Mouse (Mus musculus) limb, embryonic 14.5 days (tissue): ENCODE results near the gene Fam76b. TPM values are rescaled to one million over a fixed set of nuclear protein-coding genes. Genes with fewer than 3 reads are reported as not detected.
"Not testable (repeated sequence)": the region's sequence is repeated elsewhere in the genome, so short reads cannot be mapped to it uniquely, and the experiment has no call there.

Source experiments
- ATAC-seq: fragments of 200-750 bp; cut with Nextera tagmentation; 2 replicates; pipeline ENCODE4 v1.8.0; 2017; ENCODE audit warnings: low read depth, moderate number of reproducible peaks, moderate TSS enrichment; ENCODE audit not compliant: low FRiP score
- DNase-seq: peaks from one replicate; pipeline ENCODE4 v3.0.0-alpha.2; 2015; ENCODE audit warnings: low spot score
- H3K27ac ChIP-seq: fragments of 300-500 bp; sonication (generic); replicated peaks from 2 replicates; pipeline ENCODE4 v1.5.1; 2014; ENCODE audit warnings: low read depth, mild to moderate bottlenecking, low read length, moderate library complexity, mixed read lengths
- H3K27me3 ChIP-seq: fragments of 300-500 bp; sonication (generic); 2 replicates; pipeline ENCODE4 v1.6.1; 2014; ENCODE audit warnings: low read length, mixed read lengths; ENCODE audit not compliant: control insufficient read depth, insufficient read depth
- H3K36me3 ChIP-seq: fragments of 300-500 bp; sonication (generic); 2 replicates; pipeline ENCODE4 v1.6.1; 2014; ENCODE audit warnings: mild to moderate bottlenecking, low read length, moderate library complexity, mixed read lengths; ENCODE audit not compliant: control insufficient read depth, insufficient read depth
- H3K4me1 ChIP-seq: fragments of 300-500 bp; sonication (generic); 2 replicates; pipeline ENCODE4 v1.6.1; 2014; ENCODE audit warnings: antibody characterized with exemption, low read length, mixed read lengths; ENCODE audit not compliant: control insufficient read depth, insufficient read depth
- H3K4me2 ChIP-seq: fragments of 300-500 bp; sonication (generic); replicated peaks from 2 replicates; pipeline ENCODE4 v1.6.1; 2014; ENCODE audit warnings: low read depth, mild to moderate bottlenecking, low read length, moderate library complexity; ENCODE audit not compliant: severe bottlenecking
- H3K4me3 ChIP-seq: fragments of 300-500 bp; sonication (generic); replicated peaks from 2 replicates; pipeline ENCODE4 v1.5.1; 2014; ENCODE audit warnings: low read length
- H3K9ac ChIP-seq: fragments of 300-500 bp; sonication (generic); 2 replicates; pipeline ENCODE4 v1.6.1; 2014; ENCODE audit warnings: mild to moderate bottlenecking, low read depth, low read length, moderate library complexity; ENCODE audit not compliant: severe bottlenecking
- H3K9me3 ChIP-seq: fragments of 300-500 bp; sonication (generic); 2 replicates; pipeline ENCODE4 v1.6.1; 2016; ENCODE audit warnings: low read length; ENCODE audit not compliant: control insufficient read depth
- POLR2A ChIP-seq: fragments of 200-500 bp; IDR thresholded peaks from 2 replicates; pipeline ENCODE4 v1.8.0; 2012; ENCODE audit warnings: inconsistent platforms, mild to moderate bottlenecking, moderate library complexity, borderline replicate concordance; ENCODE audit not compliant: insufficient read depth, insufficient read length; ENCODE audit errors: extremely low read depth
- WGBS: fragments of 180-500 bp; shearing (Covaris S2); extraction: QIAGEN DNeasy Blood & Tissue Kit; methylation state at CpG from one replicate; pipeline ENCODE4 v1.1.7; 2014; 5-methylcytosine and 5-hydroxymethylcytosine counted together
- polyA plus RNA-seq, 2 experiments: library from polyadenylated mRNA; depleted of rRNA in 1 of 2; stranded (reverse) in 1 of 2; unstranded in 1 of 2; fragments of >200 nt; fragmentation: Nextera tagmentation in 1 of 2; extraction: Ambion mirVana in 1 of 2; gene quantifications; 2 replicates each; pipeline versions ENCODE4 v1.2.1 to v1.2.3; 2012 to 2014

Gene Fam76b
- polyA plus RNA-seq (2012; rRNA removed) (34.1 and 34.6 TPM in 2 replicates), polyA plus RNA-seq (2014; fragmentation: Nextera tagmentation; extraction: Ambion mirVana) (24.2 and 24.6 TPM in 2 replicates)

DNA sequence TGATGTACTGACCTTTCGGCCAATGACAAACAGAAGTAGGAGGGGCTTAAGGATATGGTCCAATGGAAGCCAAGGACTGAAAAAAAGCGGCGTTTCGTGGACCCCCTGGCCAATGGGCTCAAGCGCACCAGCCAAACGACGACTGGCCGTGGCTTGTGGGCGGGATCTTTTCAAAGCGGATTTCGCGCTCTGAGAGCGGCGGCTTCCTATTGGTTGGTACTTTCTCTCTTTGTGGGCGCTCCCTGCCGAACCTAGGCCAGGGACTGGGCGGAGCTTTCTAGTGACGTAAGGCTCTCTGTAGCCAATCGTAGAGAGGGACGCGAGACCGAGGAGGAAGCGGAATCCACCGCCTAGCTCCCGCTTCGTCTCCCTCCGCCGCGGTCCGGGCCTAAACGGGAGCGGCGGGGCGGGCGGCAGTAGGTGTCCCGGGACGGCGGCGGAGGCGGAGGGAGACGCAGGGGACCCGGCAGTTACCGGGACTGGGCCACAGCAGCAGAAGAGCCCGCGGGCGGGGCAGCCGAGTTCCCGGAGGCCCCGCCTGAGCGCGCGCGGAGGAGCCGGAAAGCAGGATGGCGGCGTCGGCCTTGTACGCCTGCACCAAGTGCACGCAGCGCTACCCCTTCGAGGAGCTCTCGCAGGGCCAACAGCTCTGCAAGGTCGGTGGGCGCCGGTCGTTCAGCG, at the start of gene Fam76b:
Gene Fam76b, plus strand, starts transcription at position 311 of the 681 bp plus-strand sequence.
- H3K9ac ChIP-seq = peak within 1 kb of the TSS; percentile 92
- H3K27me3 ChIP-seq = no peaks in the 10 kb centered on the region
- peak; percentile 29; the same call in 1 of the 2 replicates for TF ChIP-seq POLR2A
- H3K9me3 ChIP-seq = no peaks in the 10 kb centered on the region
- H3K4me3 ChIP-seq = peak within 1 kb of the TSS; percentile 82
- ATAC-seq = peak; percentile 92
- H3K4me2 ChIP-seq = peak within 1 kb of the TSS; percentile 79
- WGBS = under 1% methylated on average over 60 of the region's 67 CpGs
- H3K4me1 ChIP-seq = peaks cover 18% of the 10 kb centered on the region
- H3K36me3 ChIP-seq = peaks cover 22% of the 10 kb centered on the region
- DNase-seq = peak; percentile 100
- H3K27ac ChIP-seq = peak within 1 kb of the TSS; percentile 99

GRCm38 (mm10) chr9:13781985-13782384, 45.5 kb upstream of the Fam76b start:
- 98% methylated on average over 1 of the region's 1 CpGs for WGBS
- H3K4me3 ChIP-seq = no peak overlapping the region

GRCm38 (mm10) chr9:13790864-13791263, 36.7 kb upstream of the Fam76b start:
- H3K36me3 ChIP-seq = peaks cover 63% of the 10 kb centered on the region
- not testable (repeated sequence) for H3K27me3 ChIP-seq, H3K9ac ChIP-seq, H3K4me2 ChIP-seq, H3K27ac ChIP-seq, ATAC-seq, H3K9me3 ChIP-seq, H3K4me3 ChIP-seq, DNase-seq, H3K4me1 ChIP-seq
- WGBS = 96% methylated on average over 7 of the region's 8 CpGs

More at GRCm38 (mm10) chr9:13781985-13782384, 45.5 kb upstream of the Fam76b start:
- Histone ChIP-seq H3K27me3 (no peaks in the 10 kb centered on the region), H3K4me1 (no peaks in the 10 kb centered on the region), H3K27ac (no peak overlapping the region), H3K36me3 (peaks cover 23% of the 10 kb centered on the region), H3K9ac (no peak overlapping the region), H3K4me2 (no peak overlapping the region), H3K9me3 (no peaks in the 10 kb centered on the region)
- no peak for ATAC-seq
- TF ChIP-seq POLR2A = no peak
- no peak for DNase-seq

DNA sequence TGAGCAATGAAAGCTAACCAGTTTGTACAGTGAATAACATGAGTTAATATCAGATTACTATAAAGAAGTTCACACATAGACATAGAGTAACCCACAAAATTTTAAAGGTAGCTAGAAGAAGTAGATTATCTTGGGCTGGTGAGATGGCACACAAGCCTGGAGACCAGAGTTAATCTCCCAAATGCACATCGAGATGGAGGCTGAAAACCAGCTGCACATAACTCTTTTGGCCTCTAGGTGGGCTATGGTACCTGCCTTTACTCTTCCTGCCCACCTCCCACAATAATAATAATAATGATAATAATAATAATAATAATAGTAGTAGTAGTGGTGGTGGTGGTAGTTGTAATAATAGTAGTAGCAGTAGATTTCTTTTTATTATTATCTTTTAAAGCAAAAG, 33.2 kb upstream of the Fam76b start:
- Histone ChIP-seq H3K4me3 (no peak overlapping the region), H3K27me3 (no peaks in the 10 kb centered on the region), H3K4me2 (no peak overlapping the region), H3K4me1 (no peaks in the 10 kb centered on the region), H3K27ac (no peak overlapping the region), H3K9ac (no peak overlapping the region), H3K36me3 (peaks cover 66% of the 10 kb centered on the region), H3K9me3 (no peaks in the 10 kb centered on the region)
- WGBS = 74% methylated on average over 1 of the region's 1 CpGs
- no peak for TF ChIP-seq POLR2A
- DNase-seq (no peak), ATAC-seq (no peak)

DNA sequence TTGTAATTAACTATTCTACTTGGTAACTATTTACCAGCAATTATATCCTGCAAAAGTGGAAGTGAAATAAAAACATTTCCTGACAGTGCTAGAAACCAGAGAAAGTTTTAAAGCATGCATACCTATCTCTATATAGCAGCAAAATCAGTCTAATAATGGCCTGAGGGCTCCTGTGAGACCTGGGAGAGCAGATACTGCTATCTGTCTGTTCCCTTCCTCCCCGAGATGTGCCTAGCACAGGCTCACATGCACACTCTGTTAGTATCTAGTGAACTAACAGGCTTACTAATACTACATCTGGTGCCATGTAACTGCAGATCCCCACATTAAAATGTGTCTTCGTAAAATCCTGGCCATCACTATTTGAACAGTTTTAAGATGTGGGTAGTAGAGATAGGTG, 32.8 kb upstream of the Fam76b start:
- TF ChIP-seq POLR2A = no peak
- H3K4me2 ChIP-seq = no peak overlapping the region
- ATAC-seq = no peak
- WGBS = 78% methylated on average over 2 of the region's 2 CpGs
- H3K9ac ChIP-seq = no peak overlapping the region
- no peaks in the 10 kb centered on the region for H3K27me3 ChIP-seq
- H3K4me3 ChIP-seq = no peak overlapping the region
- H3K27ac ChIP-seq = no peak overlapping the region
- no peaks in the 10 kb centered on the region for H3K4me1 ChIP-seq
- H3K9me3 ChIP-seq = no peaks in the 10 kb centered on the region
- H3K36me3 ChIP-seq = peaks cover 66% of the 10 kb centered on the region
- no peak for DNase-seq
